Mouse (Mus musculus) c-Kit-negative CD71-positive TER-119-positive erythroid progenitor cells, embryonic 14.5 days (primary cell): ENCODE measurements around the gene Wap.
"Not testable (repeated sequence)": the region's sequence is repeated elsewhere in the genome, so short reads cannot be mapped to it uniquely, and the experiment has no call there.

Experiments used
- DNase-seq: peaks from one replicate; pipeline ENCODE4 v3.0.0-alpha.2; 2013; ENCODE audit warnings: low read depth, low spot score

The Wap gene

DNA sequence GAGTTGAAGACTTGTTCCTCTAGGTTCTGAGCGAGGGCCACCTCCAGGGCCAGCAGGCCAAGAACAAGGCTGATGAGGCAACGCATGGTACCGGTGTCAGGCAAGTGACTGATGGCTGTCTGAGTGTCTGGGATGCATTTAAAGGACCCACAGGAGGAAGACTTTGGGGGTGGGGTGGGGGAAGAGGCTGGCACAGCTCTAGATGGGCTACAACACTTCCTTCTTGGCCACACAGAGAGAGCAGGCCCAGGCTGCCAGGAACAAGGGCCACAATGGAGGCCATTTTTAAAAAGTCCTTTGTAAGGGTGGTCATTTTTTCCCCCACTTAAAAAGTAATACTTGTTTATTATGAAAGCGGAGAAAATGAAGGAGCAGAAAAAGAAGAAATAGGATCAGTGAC lies at the start of gene Wap:
Gene Wap, minus strand, starts transcription at position 101 of the 400 bp plus-strand sequence.
- DNase-seq: no peak

DNA sequence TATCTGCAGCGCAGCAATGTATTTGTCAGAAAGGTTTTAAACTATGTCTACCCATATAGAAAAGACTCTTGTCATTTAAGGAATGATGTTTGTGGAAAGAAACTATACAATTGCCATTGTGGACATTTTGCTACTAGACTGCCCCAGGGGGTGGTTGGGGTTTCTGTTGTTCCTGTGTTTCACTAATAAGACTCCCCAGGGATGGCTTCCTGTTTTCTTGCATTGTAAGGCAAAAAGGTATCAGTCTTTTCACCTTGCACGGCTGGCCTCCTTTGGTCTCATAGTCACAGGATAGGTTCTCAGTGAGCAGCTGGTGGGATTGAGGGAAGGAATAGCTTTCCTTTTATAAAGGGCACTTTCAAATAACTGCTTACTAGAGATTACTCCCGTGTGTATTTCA lies 46.3 kb upstream of the Wap start:
- no peak for DNase-seq

GRCm38 (mm10) chr11:6680397-6680818 lies 42.0 kb upstream of the Wap start:
- no peak for DNase-seq

- no peak for DNase-seq
Measured at GRCm38 (mm10) chr11:6679694-6680396, 41.4 kb upstream of the Wap start.

- DNase-seq: no peak
Measured at GRCm38 (mm10) chr11:6677530-6677929, 39.1 kb upstream of the Wap start.

DNA sequence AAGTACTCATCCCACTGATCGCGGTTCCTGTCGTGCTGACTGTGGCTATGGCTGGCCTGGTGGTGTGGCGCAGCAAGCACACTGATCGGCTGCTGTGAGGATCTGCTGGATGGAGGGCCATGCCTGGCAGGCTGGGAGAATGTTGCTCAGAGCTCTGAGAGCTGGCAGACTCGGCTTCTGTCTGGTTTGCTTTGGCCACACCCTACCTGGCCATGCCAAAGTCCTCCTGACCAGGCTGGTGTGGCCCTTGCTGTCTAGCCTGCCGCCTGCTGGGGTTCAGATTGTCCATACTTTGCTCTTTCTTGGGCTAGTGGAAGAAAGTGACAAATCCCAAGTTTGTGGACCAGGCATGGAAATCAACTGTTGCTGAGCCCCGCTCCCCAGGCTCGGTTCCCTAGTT lies 38.2 kb upstream of the Wap start:
- no peak for DNase-seq

GRCm38 (mm10) chr11:6675402-6675801 lies 37.0 kb upstream of the Wap start:
- DNase-seq: no peak

GRCm38 (mm10) chr11:6674701-6675100 lies 36.3 kb upstream of the Wap start:
- no peak for DNase-seq

- no peak for DNase-seq
Measured at GRCm38 (mm10) chr11:6670826-6671225, 32.4 kb upstream of the Wap start.

GRCm38 (mm10) chr11:6670044-6670443 lies 31.6 kb upstream of the Wap start:
- DNase-seq: no peak

GRCm38 (mm10) chr11:6669041-6669440 lies 30.6 kb upstream of the Wap start:
- DNase-seq: no peak

GRCm38 (mm10) chr11:6666634-6667033 lies 28.2 kb upstream of the Wap start:
- DNase-seq: no peak

- DNase-seq: no peak
Measured at GRCm38 (mm10) chr11:6661206-6661605, 22.8 kb upstream of the Wap start.

DNA sequence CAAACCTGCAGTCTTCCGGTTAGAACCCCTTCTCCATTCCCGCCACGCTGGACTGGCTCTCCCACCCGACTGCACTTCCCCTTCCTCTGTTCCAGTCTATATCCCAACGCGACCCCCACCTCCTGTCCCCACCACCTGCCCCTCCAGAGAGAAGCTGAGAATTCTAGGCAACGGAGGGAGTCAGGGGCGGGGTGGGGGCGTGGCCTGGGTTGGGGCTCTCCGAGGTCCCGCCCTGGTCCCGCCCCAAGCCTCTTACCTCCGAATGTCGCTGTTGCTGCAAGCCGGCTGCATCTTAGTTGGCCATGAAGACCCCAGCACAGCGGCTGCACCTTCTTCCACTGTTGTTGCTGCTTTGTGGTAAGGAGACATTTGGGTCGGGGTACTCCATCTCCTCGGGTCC lies 19.8 kb upstream of the Wap start, which contains the start of gene Ramp3:
Gene Ramp3, plus strand, starts transcription at position 251 of the 400 bp plus-strand sequence.
- DNase-seq: no peak

- peak; percentile 64 for DNase-seq
Measured at GRCm38 (mm10) chr11:6654903-6655302, 16.5 kb upstream of the Wap start.

GRCm38 (mm10) chr11:6652978-6653377 lies 14.5 kb upstream of the Wap start:
- DNase-seq: not testable (repeated sequence)

DNA sequence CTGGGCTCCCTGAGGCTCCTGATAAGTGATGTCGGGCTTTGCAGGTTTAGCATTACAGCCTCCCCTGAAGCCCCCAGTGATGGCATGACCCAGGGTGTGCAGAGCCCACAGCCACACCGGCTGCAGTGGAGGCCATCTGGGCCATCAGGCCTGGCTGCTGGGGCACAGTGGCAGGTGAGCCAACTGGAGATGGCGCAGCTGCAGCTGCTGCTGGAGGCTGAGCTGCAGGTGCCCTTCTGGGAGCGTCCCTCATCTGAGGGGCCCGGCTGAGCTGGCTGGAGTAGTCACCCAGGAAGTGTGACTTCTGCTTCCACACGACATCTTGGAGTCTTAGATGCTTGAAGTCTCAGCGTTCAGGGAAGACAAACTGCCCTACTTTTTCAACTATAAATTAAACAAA lies 12.1 kb upstream of the Wap start:
- DNase-seq: no peak

DNA sequence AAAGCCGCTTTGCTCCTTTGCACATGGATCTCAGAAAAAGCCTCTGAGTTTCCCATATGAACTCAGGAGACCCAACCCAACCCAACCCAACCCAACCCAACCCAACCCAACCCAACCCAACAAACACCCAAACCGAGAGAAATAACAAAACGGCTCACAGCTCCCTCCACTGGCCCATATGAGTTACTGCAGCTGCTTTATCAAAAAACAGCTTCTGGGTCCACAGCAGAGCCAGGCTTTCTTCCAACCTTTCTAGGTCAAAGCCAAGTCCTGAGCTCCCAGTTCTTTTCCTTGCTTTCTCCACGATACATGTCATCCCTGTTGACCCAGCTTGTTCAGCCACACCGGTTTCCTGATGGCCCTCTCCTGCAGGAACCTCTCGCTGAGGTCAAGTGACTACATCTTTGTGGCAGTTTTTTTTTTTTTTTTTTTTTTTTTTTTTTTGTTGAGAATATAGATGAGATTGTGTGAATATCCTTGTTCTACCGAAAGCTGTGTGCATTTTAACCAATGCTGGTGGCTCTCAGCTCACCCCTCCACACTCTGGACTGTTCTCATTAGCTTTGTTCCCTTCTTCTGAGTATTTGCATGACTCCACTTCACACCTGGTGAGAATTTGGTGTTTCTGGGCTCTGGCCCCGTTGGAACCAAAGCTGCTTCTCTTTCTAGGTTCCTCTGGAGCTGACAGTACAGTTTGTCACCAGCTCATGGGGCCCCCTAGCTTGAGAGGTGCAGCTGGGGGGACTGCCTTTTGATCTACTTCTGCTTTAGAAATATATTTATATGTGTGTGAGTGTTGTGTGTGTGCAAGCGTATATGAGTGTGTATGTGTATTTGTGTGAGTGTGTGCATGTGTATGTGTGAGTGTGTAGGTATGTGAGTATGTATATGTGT lies 9.6 kb upstream of the Wap start:
- DNase-seq: no peak

- no peak for DNase-seq
Measured at GRCm38 (mm10) chr11:6644566-6644965, 6.1 kb upstream of the Wap start.

- no peak for DNase-seq
Measured at GRCm38 (mm10) chr11:6639072-6639471, 635 bp upstream of the Wap start.

- DNase-seq: no peak
Measured at GRCm38 (mm10) chr11:6636150-6636549, 2.3 kb downstream of the Wap start.

GRCm38 (mm10) chr11:6629655-6630054 lies 8.8 kb downstream of the Wap start:
- peak; percentile 45 for DNase-seq

- peak; percentile 24 for DNase-seq
Measured at GRCm38 (mm10) chr11:6628568-6628967, 9.9 kb downstream of the Wap start.
